Mouse (Mus musculus) olfactory bulb, adult 2 months (tissue): ENCODE measurements around the gene Sorbs1.

Source experiments
- CTCF ChIP-seq: fragments of 200-500 bp; IDR thresholded peaks from 2 replicates; pipeline ENCODE4 v1.5.1; 2012; ENCODE audit warnings: low read depth, mild to moderate bottlenecking, low read length, moderate library complexity; ENCODE audit not compliant: insufficient read depth
- POLR2A ChIP-seq: fragments of 200-500 bp; IDR thresholded peaks from 2 replicates; pipeline ENCODE4 v1.6.1; 2012; ENCODE audit warnings: mild to moderate bottlenecking, low read depth, low read length, moderate library complexity; ENCODE audit not compliant: insufficient read depth

GRCm38 (mm10) chr19:40374720-40375119 is 138.9 kb downstream of the Sorbs1 start:
- TF ChIP-seq POLR2A (no peak), CTCF (no peak)
